Mouse (Mus musculus): ENCODE measurements around the gene Mmaa. TPM values are rescaled to one million over a fixed set of nuclear protein-coding genes. Genes with fewer than 3 reads are reported as not detected.
A peak's percentile ranks its signal among the peaks of the same experiment; 100 is the strongest.

Gene Mmaa
- total and polyA plus RNA-seq, 2 experiments from 2014 or later: 9.6 to 14.0 TPM

GRCm38 (mm10) chr8:79222752-79223141 lies 72.0 kb downstream of the Mmaa start:
- 38% methylated on average over 5 of the region's 5 CpGs for WGBS
- H3K27me3 ChIP-seq (ENCODE audit: control insufficient read depth, insufficient read depth, low read length): no peaks in the 10 kb centered on the region
- TF ChIP-seq EP300 (IDR thresholded peaks at IDR 0.05; ENCODE audit: low read depth): no peak
- no peak for TF ChIP-seq CTCF (IDR thresholded peaks at IDR 0.05; ENCODE audit: low read depth)
- H3K9ac ChIP-seq (replicated peaks; ENCODE audit: low read depth, low read length): no peak overlapping the region
- no peaks in the 10 kb centered on the region for H3K9me3 ChIP-seq (replicated peaks; ENCODE audit: control insufficient read depth, low read length)
- ATAC-seq (ENCODE audit: insufficient read depth, low read depth) (0 out of 2 replicates have a peak, but pooled peaks have one; percentile 44), DNase-seq (ENCODE audit: low spot score) (no peak)
- H3K4me2 ChIP-seq (ENCODE audit: low read depth, low read length): no peak overlapping the region
- H3K4me3 ChIP-seq (ENCODE audit: low read depth, low read length): no peak overlapping the region
- peaks cover 16% of the 10 kb centered on the region for H3K4me1 ChIP-seq (ENCODE audit: control insufficient read depth, insufficient read depth)
- peak overlapping the region; percentile 74; the same call in 1 of the 2 replicates for H3K27ac ChIP-seq (ENCODE audit: low read depth)
- H3K36me3 ChIP-seq (replicated peaks; ENCODE audit: control insufficient read depth, insufficient read depth, low read length): no peaks in the 10 kb centered on the region

- H3K4me2 ChIP-seq (ENCODE audit: low read depth, low read length): no peak overlapping the region
- DNase-seq (ENCODE audit: low spot score) (no peak), ATAC-seq (ENCODE audit: insufficient read depth, low read depth) (peak; percentile 62)
- peak overlapping the region; percentile 74 for H3K27ac ChIP-seq (ENCODE audit: low read depth)
- H3K4me3 ChIP-seq (ENCODE audit: low read depth, low read length): no peak overlapping the region
- peaks cover 16% of the 10 kb centered on the region for H3K4me1 ChIP-seq (ENCODE audit: control insufficient read depth, insufficient read depth)
- no peak overlapping the region; the same call in 1 of the 2 replicates for H3K9ac ChIP-seq (replicated peaks; ENCODE audit: low read depth, low read length)
- 25% methylated on average over 5 of the region's 5 CpGs for WGBS
- TF ChIP-seq EP300 (IDR thresholded peaks at IDR 0.05; ENCODE audit: low read depth): 0 out of 2 replicates have a peak, but pooled peaks have one; percentile 41
- no peak for TF ChIP-seq CTCF (IDR thresholded peaks at IDR 0.05; ENCODE audit: low read depth)
- H3K27me3 ChIP-seq (ENCODE audit: control insufficient read depth, insufficient read depth, low read length): no peaks in the 10 kb centered on the region
- no peaks in the 10 kb centered on the region for H3K36me3 ChIP-seq (replicated peaks; ENCODE audit: control insufficient read depth, insufficient read depth, low read length)
- H3K9me3 ChIP-seq (replicated peaks; ENCODE audit: control insufficient read depth, low read length): no peaks in the 10 kb centered on the region
Observed at GRCm38 (mm10) chr8:79222106-79222751, 72.5 kb downstream of the Mmaa start.

Other genes with a start within 250 kb of the Mmaa start
- not detected in 2 replicates for gene 1700011L22Rik, start 46.4 kb downstream of the Mmaa start, total RNA-seq (2014; rRNA removed; ENCODE audit: low replicate concordance)
- 0.12 TPM in 1 of 2 replicates, not detected in the other for gene 1700011L22Rik, start 46.4 kb downstream of the Mmaa start, polyA plus RNA-seq (2015; fragmentation: Nextera tagmentation; extraction: Ambion mirVana)
- gene Smad1, start 104.6 kb upstream of the Mmaa start, total RNA-seq (2014; rRNA removed; ENCODE audit: low replicate concordance): 22.8 and 31.5 TPM in 2 replicates
- gene Smad1, start 104.6 kb upstream of the Mmaa start, polyA plus RNA-seq (2015; fragmentation: Nextera tagmentation; extraction: Ambion mirVana): 13.4 and 14.0 TPM in 2 replicates

Data from heart, postnatal 0 days (tissue).